In genomic region chr5:74974061-74974581, GRCm38 (mm10) we compare ENCODE assay signal across 8 mouse cellular contexts.
DNase-seq lines count a peak whose midpoint lies in the region; ATAC-seq and TF ChIP-seq lines count a peak whose summit lies in the region.

No protein-coding gene starts in this region.

- H3K27me3 ChIP-seq in forebrain, embryonic 10.5 days (ENCODE audit: poor library complexity, severe bottlenecking) = peaks cover 87% of the 10 kb centered on the region
- H3K27me3 ChIP-seq in forebrain, embryonic 16.5 days (replicated peaks; ENCODE audit: control insufficient read depth, insufficient read depth, low read length) = peaks cover 8% of the 10 kb centered on the region
- no peaks in the 10 kb centered on the region for H3K27me3 ChIP-seq in heart, embryonic 12.5 days (replicated peaks)
- H3K27me3 ChIP-seq in myocyte (ENCODE audit: control insufficient read depth, insufficient read depth, insufficient read length) = no peaks in the 10 kb centered on the region
- H3K27me3 ChIP-seq in midbrain, embryonic 15.5 days (replicated peaks) = peaks cover 84% of the 10 kb centered on the region

- WGBS in forebrain, embryonic 10.5 days = 57% methylated on average over 22 of the region's 22 CpGs
- 64% methylated on average over 22 of the region's 22 CpGs for WGBS in forebrain, embryonic 16.5 days
- WGBS in heart, embryonic 12.5 days = 58% methylated on average over 22 of the region's 22 CpGs
- WGBS in midbrain, embryonic 15.5 days = 60% methylated on average over 22 of the region's 22 CpGs

- H3K79me2 ChIP-seq in myocyte (ENCODE audit: control insufficient read depth, insufficient read depth) = no peaks in the 10 kb centered on the region

- no peak for TF ChIP-seq POLR2A in myocyte (IDR thresholded peaks at IDR 0.05; ENCODE audit: insufficient read length, low read depth)

- no peak overlapping the region for H3K4me2 ChIP-seq in forebrain, embryonic 16.5 days (ENCODE audit: low read length)
- no peak overlapping the region for H3K4me2 ChIP-seq in heart, embryonic 12.5 days
- peak overlapping the region; percentile 59 for H3K4me2 ChIP-seq in myocyte (ENCODE audit: low read depth)
- no peak overlapping the region for H3K4me2 ChIP-seq in midbrain, embryonic 15.5 days

- peak overlapping the region; percentile 65 for H3K27ac ChIP-seq in forebrain, embryonic 10.5 days
- H3K27ac ChIP-seq in forebrain, embryonic 16.5 days (ENCODE audit: low read length) = no peak overlapping the region
- H3K27ac ChIP-seq in heart, embryonic 12.5 days (ENCODE audit: poor library complexity, severe bottlenecking) = 0 out of 2 replicates have a peak overlapping the region, but pooled peaks have one; percentile 60
- no peak overlapping the region for H3K27ac ChIP-seq in midbrain, embryonic 15.5 days

- no peaks in the 10 kb centered on the region for H3K36me3 ChIP-seq in forebrain, embryonic 10.5 days (replicated peaks)
- H3K36me3 ChIP-seq in forebrain, embryonic 16.5 days (ENCODE audit: control insufficient read depth, insufficient read depth) = no peaks in the 10 kb centered on the region
- H3K36me3 ChIP-seq in heart, embryonic 12.5 days = no peaks in the 10 kb centered on the region
- H3K36me3 ChIP-seq in myocyte (ENCODE audit: control insufficient read depth, insufficient read depth) = no peaks in the 10 kb centered on the region
- no peaks in the 10 kb centered on the region for H3K36me3 ChIP-seq in midbrain, embryonic 15.5 days (replicated peaks)

- H3ac ChIP-seq in myocyte (ENCODE audit: control insufficient read depth, insufficient read length) = no peak overlapping the region

- H3K4me1 ChIP-seq in forebrain, embryonic 10.5 days = peaks cover 35% of the 10 kb centered on the region
- H3K4me1 ChIP-seq in forebrain, embryonic 16.5 days (replicated peaks; ENCODE audit: control insufficient read depth, insufficient read depth, low read length) = peaks cover 3% of the 10 kb centered on the region; the same call in 1 of the 2 replicates
- peaks cover 19% of the 10 kb centered on the region for H3K4me1 ChIP-seq in heart, embryonic 12.5 days (replicated peaks)
- H3K4me1 ChIP-seq in midbrain, embryonic 15.5 days = no peaks in the 10 kb centered on the region

- no peak for DNase-seq in forebrain, embryonic 10.5 days (ENCODE audit: extremely low spot score, low spot score)
- peak; percentile 77 to 86 for DNase-seq in kidney, postnatal 4 days
- no peak for DNase-seq in right cerebral cortex, postnatal 4 days

- H3K9me3 ChIP-seq in forebrain, embryonic 10.5 days = no peaks in the 10 kb centered on the region
- no peaks in the 10 kb centered on the region for H3K9me3 ChIP-seq in forebrain, embryonic 16.5 days (ENCODE audit: control insufficient read depth, low read length)
- H3K9me3 ChIP-seq in heart, embryonic 12.5 days (replicated peaks) = no peaks in the 10 kb centered on the region; the same call in 1 of the 2 replicates
- H3K9me3 ChIP-seq in midbrain, embryonic 15.5 days = no peaks in the 10 kb centered on the region

- H3K4me3 ChIP-seq in forebrain, embryonic 10.5 days = no peak overlapping the region
- no peak overlapping the region for H3K4me3 ChIP-seq in forebrain, embryonic 16.5 days (replicated peaks; ENCODE audit: low read length)
- no peak overlapping the region for H3K4me3 ChIP-seq in heart, embryonic 12.5 days
- no peak overlapping the region for H3K4me3 ChIP-seq in myocyte
- H3K4me3 ChIP-seq in midbrain, embryonic 15.5 days = no peak overlapping the region

- no peak for ATAC-seq in forebrain, embryonic 16.5 days
- ATAC-seq in heart, embryonic 12.5 days (ENCODE audit: insufficient number of reproducible peaks, low FRiP score) = no peak
- no peak for ATAC-seq in erythroblast, adult 5-6 weeks (replicated peaks; ENCODE audit: low FRiP score, poor library complexity, severe bottlenecking)
- ATAC-seq in midbrain, embryonic 15.5 days (replicated peaks) = no peak

- H3K9ac ChIP-seq in forebrain, embryonic 16.5 days (replicated peaks; ENCODE audit: low read depth, low read length) = no peak overlapping the region
- H3K9ac ChIP-seq in heart, embryonic 12.5 days = no peak overlapping the region; the same call in 1 of the 2 replicates
- no peak overlapping the region for H3K9ac ChIP-seq in midbrain, embryonic 15.5 days

TF ChIP-seq in myocyte, 11 proteins besides CTCF, POLR2A, EP300 and RAD21:
- no peak for TF ChIP-seq USF1 (IDR thresholded peaks at IDR 0.05; ENCODE audit: low read depth)
- no peak for TF ChIP-seq E2F4 (IDR thresholded peaks at IDR 0.05; ENCODE audit: insufficient read depth)
- TF ChIP-seq MYOD1 (IDR thresholded peaks at IDR 0.05; ENCODE audit: control insufficient read depth in 1 of 3, insufficient read length in 2 of 3, low read depth in 2 of 3) = no peak
- no peak for TF ChIP-seq POLR2AphosphoS2 (IDR thresholded peaks at IDR 0.05; ENCODE audit: insufficient read length, low read depth)
- TF ChIP-seq REST (IDR thresholded peaks at IDR 0.05; ENCODE audit: insufficient read depth, insufficient read length) = no peak
- TF ChIP-seq TCF3 (IDR thresholded peaks at IDR 0.05; ENCODE audit: insufficient read length, low read depth) = no peak
- peak; percentile 79 for TF ChIP-seq CEBPB (IDR thresholded peaks at IDR 0.05; ENCODE audit: insufficient read depth, poor library complexity, severe bottlenecking)

Comparison
In these comparisons a context has a peak if more than half of its experiments do, and no peak if none do; other contexts are left out.
1. H3K27ac ChIP-seq: peak in forebrain, embryonic 10.5 days (single experiment) and heart, embryonic 12.5 days (single experiment); none in forebrain, embryonic 16.5 days (single experiment) and midbrain, embryonic 15.5 days (single experiment).
2. DNase-seq: peak in kidney, postnatal 4 days (2 of 2); none in forebrain, embryonic 10.5 days (single experiment) and right cerebral cortex, postnatal 4 days (single experiment).